Mouse (Mus musculus) midbrain, embryonic 10.5 days (tissue): ENCODE results near the gene Atp8b3. TPM values are rescaled to one million over a fixed set of nuclear protein-coding genes. Genes with fewer than 3 reads are reported as not detected.

Experiments used
- DNase-seq: peaks from one replicate; pipeline ENCODE4 v3.0.0-alpha.2; 2017; ENCODE audit warnings: low spot score
- H3K27ac ChIP-seq: fragments of 300-500 bp; sonication (generic); replicated peaks from 2 replicates; pipeline ENCODE4 v1.5.1; 2016; ENCODE audit warnings: mild to moderate bottlenecking
- H3K27me3 ChIP-seq: fragments of 300-500 bp; sonication (generic); 2 replicates; pipeline ENCODE4 v1.6.1; 2016; ENCODE audit warnings: low read depth, mild to moderate bottlenecking; ENCODE audit not compliant: poor library complexity, severe bottlenecking
- H3K36me3 ChIP-seq: fragments of 300-500 bp; sonication (generic); 2 replicates; pipeline ENCODE4 v1.6.1; 2016; ENCODE audit warnings: mild to moderate bottlenecking, moderate library complexity
- H3K4me1 ChIP-seq: fragments of 300-500 bp; sonication (generic); 2 replicates; pipeline ENCODE4 v1.6.1; 2016
- H3K4me3 ChIP-seq: fragments of 300-500 bp; sonication (generic); 2 replicates; pipeline ENCODE4 v1.5.1; 2016; ENCODE audit warnings: mild to moderate bottlenecking, moderate library complexity
- H3K9me3 ChIP-seq: fragments of 300-500 bp; sonication (generic); replicated peaks from 2 replicates; pipeline ENCODE4 v1.6.1; 2016; ENCODE audit warnings: mild to moderate bottlenecking
- WGBS: fragments of 180-500 bp; shearing (Covaris S2); methylation state at CpG from one replicate; pipeline ENCODE4 v1.1.7; 2016; 5-methylcytosine and 5-hydroxymethylcytosine counted together
- polyA plus RNA-seq: library from polyadenylated mRNA; unstranded; fragments of >200 nt; fragmentation: Nextera tagmentation; extraction: Ambion mirVana; gene quantifications from 2 replicates; pipeline ENCODE4 v1.2.1, GENCODE M21; 2016

The Atp8b3 gene
- 0.41 and 0.79 TPM in 2 replicates for polyA plus RNA-seq

DNA sequence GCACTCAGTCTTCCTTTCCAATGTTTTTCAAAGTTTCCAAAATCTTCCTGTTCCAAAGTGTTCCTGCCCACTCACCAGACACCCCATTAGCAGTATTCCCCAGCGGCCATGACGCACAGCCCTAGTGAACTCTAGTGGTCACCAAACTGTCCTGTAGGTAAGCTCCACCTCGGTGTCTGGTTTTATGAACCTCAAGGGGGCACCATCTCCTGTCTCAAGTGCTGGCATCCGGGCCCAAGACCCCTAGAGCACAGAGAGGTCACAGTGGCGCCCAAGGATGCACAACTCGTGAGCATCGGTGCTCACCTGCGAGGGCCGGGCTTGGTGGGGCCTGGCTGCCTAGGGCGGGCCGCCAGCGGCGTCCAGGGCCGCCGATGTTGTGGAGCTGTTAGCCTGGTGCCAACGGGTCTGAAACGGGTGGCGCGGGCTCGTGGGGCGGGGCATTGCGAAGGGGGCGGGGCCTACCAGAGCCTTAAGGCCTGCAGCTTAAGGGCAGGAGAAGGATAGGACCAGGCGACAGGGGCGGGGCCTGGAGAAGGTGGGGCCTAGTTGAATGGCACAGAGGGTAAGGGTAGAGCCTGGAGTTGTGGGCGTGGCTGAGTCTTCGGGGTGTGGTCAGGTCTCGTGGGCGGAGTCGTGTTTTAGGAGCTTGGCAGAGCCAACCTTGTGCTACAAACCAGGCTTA lies at the start of gene Atp8b3:
TSS of gene Atp8b3 (minus strand) at position 415 of the 685 bp plus-strand sequence.
- peaks cover 31% of the 10 kb centered on the region for H3K4me1 ChIP-seq
- peaks cover 34% of the 10 kb centered on the region for H3K36me3 ChIP-seq
- peak within 1 kb of the TSS; percentile 45 for H3K4me3 ChIP-seq
- H3K27ac ChIP-seq, result peak within 1 kb of the TSS; percentile 53
- H3K9me3 ChIP-seq, result no peaks in the 10 kb centered on the region
- DNase-seq, result peak; percentile 77
- 2% methylated on average over 30 of the region's 30 CpGs for WGBS
- peaks cover 47% of the 10 kb centered on the region for H3K27me3 ChIP-seq

DNA sequence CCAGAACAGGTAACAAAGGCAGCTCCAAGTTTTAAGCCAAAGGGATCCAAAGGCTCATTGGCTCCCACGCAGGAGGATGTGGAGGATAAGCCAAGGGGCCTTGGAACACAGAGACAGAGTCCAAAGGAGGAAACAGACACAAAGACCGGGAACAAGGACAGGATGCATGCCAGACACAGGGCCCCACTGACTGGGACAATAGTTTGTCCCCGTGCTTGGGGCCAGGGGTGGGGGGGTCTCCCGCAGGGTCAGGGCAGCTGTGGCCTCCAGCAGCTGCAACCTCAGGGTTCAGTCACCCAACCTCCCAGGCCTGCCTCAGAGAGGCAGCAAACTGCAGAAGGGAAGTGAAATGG lies 48.4 kb upstream of the Atp8b3 start:
- DNase-seq, result no peak
- Histone ChIP-seq H3K4me1 (peaks cover 63% of the 10 kb centered on the region), H3K27me3 (no peaks in the 10 kb centered on the region), H3K9me3 (no peaks in the 10 kb centered on the region), H3K27ac (peak overlapping the region; percentile 76), H3K36me3 (peaks cover 44% of the 10 kb centered on the region), H3K4me3 (peak overlapping the region; percentile 32)
- WGBS, result 54% methylated on average over 4 of the region's 4 CpGs

DNA sequence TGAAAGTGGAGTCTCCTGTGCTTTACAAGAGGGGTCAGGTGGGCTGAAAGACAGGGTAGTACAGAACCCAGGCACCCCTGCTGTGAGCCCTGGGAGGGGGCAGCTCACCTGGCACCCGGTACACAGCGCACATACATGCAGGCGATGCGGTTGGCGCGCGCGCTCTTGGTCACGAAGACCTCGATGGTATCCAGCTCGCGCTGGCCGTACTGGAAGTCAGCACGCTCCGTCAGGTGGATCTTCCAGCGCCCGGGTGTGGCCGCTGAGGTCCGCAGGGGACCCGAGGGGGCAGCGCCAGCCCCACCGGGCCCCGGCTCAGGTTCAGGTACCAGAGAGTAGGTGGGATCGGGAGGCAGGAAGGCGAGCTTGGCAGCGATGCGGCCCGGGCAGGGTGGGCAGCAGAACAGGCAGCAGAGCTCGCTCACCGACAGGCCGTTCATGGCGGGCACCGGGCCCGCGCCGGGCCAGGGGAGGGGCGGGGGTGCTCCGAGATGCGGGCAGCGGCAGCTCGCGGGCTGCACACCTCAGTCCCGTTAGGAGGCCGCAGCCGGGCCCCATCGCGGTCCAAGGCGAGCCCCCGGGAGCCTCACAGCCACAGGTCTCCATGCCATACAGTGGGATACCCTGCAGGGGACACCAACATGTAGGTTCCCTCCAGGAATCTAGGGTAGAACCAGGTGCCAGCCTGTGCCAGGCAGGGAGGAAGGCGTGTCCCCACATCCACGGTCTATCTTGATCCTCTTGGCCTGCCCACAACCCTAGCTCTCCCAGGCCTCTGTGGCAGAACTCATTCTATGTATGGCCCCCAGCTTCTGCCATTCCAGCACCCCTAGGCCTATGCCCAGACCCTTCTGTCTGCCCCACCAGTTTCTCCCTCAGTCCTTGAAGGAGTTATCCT lies 47.7 kb upstream of the Atp8b3 start:
- no peak for DNase-seq
- H3K4me1 ChIP-seq, result peaks cover 63% of the 10 kb centered on the region
- H3K27me3 ChIP-seq, result no peaks in the 10 kb centered on the region
- peak overlapping the region; percentile 76 for H3K27ac ChIP-seq
- H3K36me3 ChIP-seq, result peaks cover 45% of the 10 kb centered on the region
- peak overlapping the region; percentile 32 for H3K4me3 ChIP-seq
- 94% methylated on average over 47 of the region's 51 CpGs for WGBS
- H3K9me3 ChIP-seq, result no peaks in the 10 kb centered on the region

DNA sequence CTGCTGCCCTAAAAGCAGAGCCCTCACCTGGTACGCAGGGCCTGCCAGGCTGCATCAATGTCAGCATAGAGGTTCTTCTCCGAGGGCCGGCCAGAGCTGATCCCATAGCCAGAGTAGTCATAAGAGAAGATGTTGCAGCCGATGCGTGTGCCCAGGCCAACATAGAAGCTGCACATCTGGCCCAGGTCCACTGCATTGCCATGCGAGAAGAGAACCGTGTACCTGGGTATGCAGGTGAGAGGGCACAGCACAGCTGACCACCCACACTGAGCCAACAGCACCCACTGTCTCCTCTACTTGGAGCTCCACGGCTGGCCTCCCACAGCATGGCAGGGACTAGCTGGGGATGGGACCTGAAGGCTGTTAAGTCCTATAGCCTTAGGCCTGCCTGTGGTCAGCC lies 46.7 kb upstream of the Atp8b3 start:
- WGBS, result 95% methylated on average over 8 of the region's 8 CpGs
- no peak for DNase-seq
- H3K9me3 ChIP-seq, result no peaks in the 10 kb centered on the region
- H3K4me1 ChIP-seq, result peaks cover 62% of the 10 kb centered on the region
- H3K27me3 ChIP-seq, result no peaks in the 10 kb centered on the region
- peaks cover 45% of the 10 kb centered on the region for H3K36me3 ChIP-seq
- H3K4me3 ChIP-seq, result peak overlapping the region; percentile 18; the same call in 1 of the 2 replicates
- no peak overlapping the region for H3K27ac ChIP-seq

GRCm38 (mm10) chr10:80584642-80585552 lies 46.0 kb upstream of the Atp8b3 start:
- no peak for DNase-seq
- H3K4me3 ChIP-seq, result 0 out of 2 replicates have a peak overlapping the region, but pooled peaks have one; percentile 6
- 78% methylated on average over 12 of the region's 12 CpGs for WGBS
- no peaks in the 10 kb centered on the region for H3K9me3 ChIP-seq
- no peaks in the 10 kb centered on the region for H3K27me3 ChIP-seq
- H3K4me1 ChIP-seq, result peaks cover 59% of the 10 kb centered on the region
- H3K27ac ChIP-seq, result no peak overlapping the region
- H3K36me3 ChIP-seq, result peaks cover 45% of the 10 kb centered on the region

GRCm38 (mm10) chr10:80584045-80584488 lies 45.1 kb upstream of the Atp8b3 start:
- no peaks in the 10 kb centered on the region for H3K27me3 ChIP-seq
- peaks cover 55% of the 10 kb centered on the region for H3K4me1 ChIP-seq
- H3K4me3 ChIP-seq, result peak overlapping the region; percentile 18; the same call in 1 of the 2 replicates
- DNase-seq, result no peak
- no peaks in the 10 kb centered on the region for H3K9me3 ChIP-seq
- peaks cover 45% of the 10 kb centered on the region for H3K36me3 ChIP-seq
- 70% methylated on average over 12 of the region's 12 CpGs for WGBS
- H3K27ac ChIP-seq, result no peak overlapping the region

- H3K27me3 ChIP-seq, result no peaks in the 10 kb centered on the region
- H3K27ac ChIP-seq, result no peak overlapping the region
- H3K4me3 ChIP-seq, result no peak overlapping the region
- H3K36me3 ChIP-seq, result peaks cover 45% of the 10 kb centered on the region
- no peaks in the 10 kb centered on the region for H3K9me3 ChIP-seq
- H3K4me1 ChIP-seq, result peaks cover 55% of the 10 kb centered on the region
- no peak for DNase-seq
- 86% methylated on average over 5 of the region's 5 CpGs for WGBS
Observed at GRCm38 (mm10) chr10:80583047-80583446, 44.1 kb upstream of the Atp8b3 start.

- peak overlapping the region; percentile 82 for H3K4me3 ChIP-seq
- peak overlapping the region; percentile 87 for H3K27ac ChIP-seq
- peaks cover 15% of the 10 kb centered on the region for H3K36me3 ChIP-seq
- peaks cover 60% of the 10 kb centered on the region for H3K4me1 ChIP-seq
- WGBS, result 9% methylated on average over 8 of the region's 8 CpGs
- peaks cover 5% of the 10 kb centered on the region; the same call in 1 of the 2 replicates for H3K27me3 ChIP-seq
- peak; percentile 49 for DNase-seq
- H3K9me3 ChIP-seq, result no peaks in the 10 kb centered on the region
Observed at GRCm38 (mm10) chr10:80578911-80579310, 40.0 kb upstream of the Atp8b3 start.

- peak; percentile 88 for DNase-seq
- Histone ChIP-seq H3K27ac (peak overlapping the region; percentile 87), H3K27me3 (peaks cover 5% of the 10 kb centered on the region; the same call in 1 of the 2 replicates), H3K4me3 (peak overlapping the region; percentile 82), H3K9me3 (no peaks in the 10 kb centered on the region), H3K4me1 (peaks cover 63% of the 10 kb centered on the region), H3K36me3 (peaks cover 8% of the 10 kb centered on the region)
- under 1% methylated on average over 29 of the region's 29 CpGs for WGBS
Observed at GRCm38 (mm10) chr10:80578131-80578750, 39.3 kb upstream of the Atp8b3 start.

DNA sequence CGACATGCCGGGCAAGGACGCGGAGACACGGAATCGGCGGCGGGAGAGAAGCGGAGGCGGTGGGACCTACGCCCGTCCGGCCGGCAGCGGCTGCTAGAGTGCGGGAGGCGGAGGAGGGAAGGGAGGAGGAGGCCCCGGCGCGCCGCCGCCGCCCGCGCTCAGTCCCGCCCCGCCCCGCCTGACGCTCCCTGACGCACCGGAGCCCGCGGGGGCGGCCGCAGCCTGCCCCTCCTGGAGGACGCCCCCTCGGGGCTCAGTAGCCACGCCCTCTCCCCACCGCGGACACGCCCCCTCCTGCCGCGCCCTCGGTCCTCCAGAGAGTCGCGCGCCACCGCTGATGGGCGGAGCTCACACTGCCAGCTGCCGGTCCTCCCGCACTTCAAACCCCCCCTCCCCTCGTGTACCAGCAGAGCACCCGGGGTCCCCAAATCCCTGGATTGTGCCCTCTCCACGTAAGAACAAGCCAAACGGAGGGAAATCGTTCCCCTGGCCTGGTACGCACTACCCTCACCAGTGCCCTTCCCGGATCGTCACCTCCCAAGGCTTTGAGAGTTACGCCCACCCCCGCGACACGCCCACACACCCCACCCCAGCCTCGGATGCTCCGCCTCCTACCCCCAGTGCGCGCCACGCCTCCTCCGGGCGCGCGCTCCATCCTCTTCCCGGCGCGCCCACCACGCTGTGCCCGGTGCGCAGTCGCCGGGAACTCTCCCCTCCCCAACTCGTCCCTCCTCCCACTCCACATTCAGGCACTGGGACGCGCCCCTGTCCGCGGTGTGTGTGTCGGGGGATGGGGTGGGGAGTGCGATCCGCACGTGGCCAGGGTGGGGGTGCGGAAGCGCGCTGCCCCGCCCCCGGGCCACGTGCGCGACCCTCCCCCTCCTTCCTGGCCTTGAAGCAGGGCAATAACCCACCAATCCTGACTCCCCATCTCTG lies 38.5 kb upstream of the Atp8b3 start, which contains the start of gene Klf16:
TSS of gene Klf16 (minus strand) at position 127 of the 936 bp plus-strand sequence.
- WGBS, result 1% methylated on average over 78 of the region's 97 CpGs
- Histone ChIP-seq H3K27ac (peak within 1 kb of the TSS; percentile 87), H3K4me3 (peak within 1 kb of the TSS; percentile 82), H3K27me3 (peaks cover 5% of the 10 kb centered on the region; the same call in 1 of the 2 replicates), H3K9me3 (no peaks in the 10 kb centered on the region), H3K36me3 (peaks cover 3% of the 10 kb centered on the region; the same call in 1 of the 2 replicates), H3K4me1 (peaks cover 69% of the 10 kb centered on the region)
- DNase-seq, result peak; percentile 97
